Mouse (Mus musculus) megakaryocyte, embryonic 14.5 days (primary cell): ENCODE results near the gene Col4a2.

Source experiments
- FLI1 ChIP-seq: IDR thresholded peaks from 2 replicates; pipeline ENCODE4 v1.6.1; 2012; ENCODE audit warnings: low read length, inconsistent platforms, mixed read lengths
- GATA1 ChIP-seq: IDR thresholded peaks from 3 replicates; pipeline ENCODE4 v1.6.1; 2012; ENCODE audit warnings: mixed read lengths, low read length, inconsistent platforms, borderline replicate concordance

GRCm38 (mm10) chr8:11282139-11282538 is 30.5 kb upstream of the Col4a2 start:
- TF ChIP-seq GATA1 (no peak), FLI1 (no peak)
